Mouse (Mus musculus) heart, postnatal 36 days (tissue): ENCODE results near the gene Itgb4. TPM values are rescaled to one million over a fixed set of nuclear protein-coding genes. Genes with fewer than 3 reads are reported as not detected.
A peak's percentile ranks its signal among the peaks of the same experiment; 100 is the strongest.
"Not testable (repeated sequence)": the region's sequence is repeated elsewhere in the genome, so short reads cannot be mapped to it uniquely, and the experiment has no call there.

Experiments
- DNase-seq, 2 experiments: peaks; one replicate each; pipeline ENCODE4 v3.0.0; 2021 to 2022
- intact Hi-C: fragments of 180-260 bp; cut with DNase I; formaldehyde crosslinking; loops from one replicate; pipeline ENCODE4 v1.15.1; 2025
- total RNA-seq, 2 experiments: library from RNA; stranded (reverse); gene quantifications; 2 replicates each; pipeline ENCODE4 v1.2.3; 2021

Itgb4 gene
- total RNA-seq, 2 experiments from 2014 or later: 2.6 to 3.4 TPM

DNA sequence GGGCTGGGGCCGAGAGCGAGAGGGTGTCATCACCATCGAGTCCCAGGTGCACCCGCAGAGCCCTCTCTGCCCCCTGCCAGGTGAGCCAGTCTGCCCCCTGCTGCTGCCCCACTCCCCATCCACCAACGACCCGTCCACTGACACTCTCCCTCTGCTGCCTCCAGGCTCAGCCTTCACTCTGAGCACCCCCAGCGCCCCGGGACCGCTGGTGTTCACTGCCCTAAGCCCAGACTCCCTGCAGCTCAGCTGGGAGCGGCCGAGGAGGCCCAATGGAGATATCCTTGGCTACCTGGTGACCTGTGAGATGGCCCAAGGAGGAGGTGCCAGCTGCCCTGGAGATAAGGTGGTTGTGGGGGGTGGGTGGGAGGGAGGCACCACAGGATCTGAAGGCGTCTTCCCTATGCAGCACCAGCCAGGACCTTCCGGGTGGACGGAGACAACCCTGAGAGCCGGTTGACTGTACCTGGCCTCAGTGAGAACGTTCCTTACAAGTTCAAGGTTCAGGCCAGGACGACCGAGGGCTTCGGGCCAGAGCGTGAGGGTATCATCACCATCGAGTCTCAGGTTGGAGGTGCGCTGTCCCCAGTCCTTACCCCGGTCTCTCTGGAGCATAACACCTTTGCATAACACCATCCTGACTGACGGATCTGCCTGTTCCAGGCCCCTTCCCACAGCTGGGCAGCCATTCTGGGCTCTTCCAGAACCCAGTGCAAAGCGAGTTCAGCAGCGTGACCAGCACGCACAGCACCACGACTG, 32.8 kb downstream of the Itgb4 start:
- DNase-seq: no peak
- intact Hi-C loops: no loop called here

GRCm38 (mm10) chr11:116008411-116008810, 33.9 kb downstream of the Itgb4 start:
- DNase-seq: no peak
- intact Hi-C loops: no loop called here

- DNase-seq: no peak
- intact Hi-C loops: no loop called here
Observed at GRCm38 (mm10) chr11:116008832-116009375, 34.4 kb downstream of the Itgb4 start.

- intact Hi-C loops: no loop called here
- no peak for DNase-seq
Observed at GRCm38 (mm10) chr11:116009661-116010060, 35.2 kb downstream of the Itgb4 start.

- no peak for DNase-seq
Observed at GRCm38 (mm10) chr11:116010146-116010545, 35.6 kb downstream of the Itgb4 start.

GRCm38 (mm10) chr11:116010948-116011347, 36.4 kb downstream of the Itgb4 start:
- intact Hi-C loops: no loop called here
- no peak for DNase-seq

More at GRCm38 (mm10) chr11:116010146-116010545, 35.6 kb downstream of the Itgb4 start:
- intact Hi-C loops: no loop called here

GRCm38 (mm10) chr11:116011529-116012261, 37.2 kb downstream of the Itgb4 start:
- intact Hi-C loops: no loop called here
- no peak for DNase-seq

DNA sequence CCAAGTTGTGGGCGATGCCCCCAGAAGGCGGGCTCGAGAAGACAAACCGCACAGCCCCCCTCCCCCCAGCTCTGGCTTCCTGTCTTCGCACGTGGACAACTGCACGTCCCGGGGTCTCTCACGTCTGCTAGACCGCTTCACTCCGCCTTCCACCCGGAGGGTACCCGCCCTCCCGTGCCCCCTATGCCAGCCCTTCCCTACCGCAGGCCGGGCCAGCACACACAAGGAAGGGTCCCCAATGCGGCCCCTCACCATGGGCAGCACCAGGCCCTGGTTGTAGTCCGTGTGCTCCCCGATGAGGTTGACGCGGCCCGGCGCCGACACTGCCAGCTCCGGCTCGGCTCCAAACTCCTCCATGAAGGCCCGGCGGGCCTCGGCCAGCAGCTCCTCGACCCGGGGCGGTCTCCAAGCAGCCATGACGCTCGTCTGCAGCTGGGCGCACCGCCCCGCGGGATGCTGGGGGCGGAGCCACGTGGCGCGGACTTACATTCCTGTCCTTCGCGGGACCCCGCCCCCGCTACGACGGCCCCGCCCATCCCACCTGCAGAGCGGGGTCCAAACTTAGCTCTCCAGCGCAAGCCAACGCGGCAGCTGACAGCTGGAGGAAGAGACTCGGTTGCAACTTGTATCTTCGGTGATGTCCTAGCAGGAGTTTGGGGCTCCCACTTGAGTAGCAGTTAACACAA, 37.9 kb downstream of the Itgb4 start, which contains the start of gene Galk1:
Galk1 (minus strand) TSS at position 458 of the 686 bp plus-strand sequence.
- intact Hi-C loops: no loop called here
- peak; percentile 86 to 87 for DNase-seq

DNA sequence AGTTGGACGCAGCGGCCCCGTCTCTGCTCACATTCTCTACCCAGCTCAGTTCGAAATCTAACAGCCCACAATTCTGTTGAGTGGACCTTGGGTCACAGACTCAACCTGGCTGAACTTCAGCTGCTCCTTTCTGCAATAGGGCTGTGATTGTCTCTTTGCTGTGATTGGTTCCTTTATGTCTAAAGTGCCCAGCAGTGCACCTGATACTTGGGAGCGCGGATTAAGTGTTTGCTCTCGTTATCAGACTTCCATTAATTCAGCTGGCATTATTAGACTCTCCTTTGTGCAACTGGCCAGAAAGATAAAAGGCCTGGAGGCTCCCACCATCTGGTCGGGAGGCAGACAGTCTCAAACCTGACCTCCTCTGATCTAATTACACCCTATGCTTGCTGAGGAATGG, 40.3 kb downstream of the Itgb4 start:
- intact Hi-C loops: no loop called here
- no peak for DNase-seq

DNA sequence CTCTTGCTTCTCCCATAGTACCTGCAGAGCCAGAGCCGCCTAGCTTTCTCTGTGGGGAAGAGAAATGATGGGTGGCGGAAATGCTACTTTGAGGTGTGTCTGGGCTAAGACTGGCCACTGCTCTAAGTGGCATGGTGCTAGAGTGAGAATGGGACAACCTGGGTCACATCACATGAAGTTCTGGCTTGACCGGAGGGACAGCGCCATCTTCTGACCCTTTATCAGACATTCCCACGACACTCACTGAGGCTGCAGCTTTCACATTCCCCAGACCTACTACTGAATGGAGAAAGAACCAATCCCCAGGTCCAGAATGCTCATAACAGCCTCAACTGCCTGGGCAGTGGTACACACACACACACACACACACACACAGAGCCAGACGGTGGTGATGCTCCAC, 43.6 kb downstream of the Itgb4 start:
- intact Hi-C loops: no loop called here
- DNase-seq: peak in 1 of 2 experiments; percentile 42

GRCm38 (mm10) chr11:116018867-116019266, 44.4 kb downstream of the Itgb4 start:
- DNase-seq, intact Hi-C loops: not testable (repeated sequence)

DNA sequence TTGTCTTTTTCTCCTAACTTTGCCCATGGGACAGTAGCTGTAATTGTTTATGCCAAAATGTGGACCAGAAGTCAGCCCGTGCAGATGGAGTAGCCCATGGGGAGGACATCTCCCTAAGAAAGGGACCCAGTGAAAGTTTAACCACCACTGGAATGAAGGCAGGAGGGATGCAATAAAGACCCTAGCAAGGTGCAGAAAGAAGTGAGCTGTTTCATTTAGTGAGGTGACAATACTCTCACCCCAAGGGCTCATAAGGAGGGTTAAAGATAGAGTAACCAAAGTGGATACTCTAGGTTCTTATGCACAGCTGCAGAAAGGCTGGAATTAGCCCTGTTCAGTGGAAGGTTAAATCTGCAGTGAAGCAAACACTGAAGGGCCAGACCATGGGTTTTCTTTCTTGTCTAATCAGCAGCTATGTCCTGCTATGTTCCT, 44.9 kb downstream of the Itgb4 start:
- no peak for DNase-seq
- intact Hi-C loops: no loop called here

GRCm38 (mm10) chr11:116019976-116020411, 45.5 kb downstream of the Itgb4 start:
- no peak for DNase-seq
- intact Hi-C loops: no loop called here

DNA sequence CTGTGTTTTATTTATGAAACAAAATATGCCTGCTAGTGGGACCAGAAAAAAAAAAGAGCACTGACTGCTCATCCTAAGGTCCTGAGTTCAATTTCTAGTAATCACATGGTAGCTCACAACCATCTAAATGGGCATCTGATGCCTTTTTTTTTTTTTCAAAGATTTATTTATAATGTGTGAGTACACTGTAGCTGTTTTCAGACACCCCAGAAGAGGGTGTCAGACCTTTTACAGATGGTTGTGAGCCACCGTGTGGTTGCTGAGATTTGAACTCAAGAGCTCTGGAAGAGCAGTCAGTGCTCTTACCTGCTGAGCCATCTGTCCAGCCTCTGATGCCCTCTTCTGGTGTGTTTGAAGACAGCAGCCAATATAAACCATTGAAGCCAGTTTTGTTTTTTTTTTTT, 46.0 kb downstream of the Itgb4 start:
- intact Hi-C loops: no loop called here
- DNase-seq: no peak

- intact Hi-C loops: no loop called here
- no peak for DNase-seq
Observed at GRCm38 (mm10) chr11:116021328-116022220, 47.1 kb downstream of the Itgb4 start.

DNA sequence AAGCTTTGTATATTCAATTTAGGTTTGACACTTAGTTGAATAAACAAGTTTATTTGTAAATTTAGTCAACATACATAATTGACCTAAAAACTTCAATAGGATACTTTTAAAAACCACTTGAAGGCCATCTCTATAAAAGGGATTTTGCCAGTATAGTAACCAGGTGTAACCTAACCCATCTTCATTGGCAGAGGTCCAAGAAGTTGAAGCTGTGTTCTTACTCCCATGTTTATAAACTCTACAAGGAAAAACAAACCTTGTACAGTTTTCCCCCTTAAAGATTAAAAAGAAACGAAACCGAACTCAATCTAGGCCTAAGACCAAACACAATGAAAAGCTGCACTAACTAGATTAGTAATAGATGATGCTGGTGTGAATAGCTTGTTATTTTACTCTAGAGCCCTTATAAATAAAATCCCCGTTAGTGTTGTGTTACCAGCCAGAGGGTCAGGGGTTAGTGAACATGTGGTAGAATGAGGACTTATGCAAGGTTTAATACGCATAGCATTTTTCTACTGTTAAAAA, 47.8 kb downstream of the Itgb4 start:
- no peak for DNase-seq
- intact Hi-C loops: no loop called here

DNA sequence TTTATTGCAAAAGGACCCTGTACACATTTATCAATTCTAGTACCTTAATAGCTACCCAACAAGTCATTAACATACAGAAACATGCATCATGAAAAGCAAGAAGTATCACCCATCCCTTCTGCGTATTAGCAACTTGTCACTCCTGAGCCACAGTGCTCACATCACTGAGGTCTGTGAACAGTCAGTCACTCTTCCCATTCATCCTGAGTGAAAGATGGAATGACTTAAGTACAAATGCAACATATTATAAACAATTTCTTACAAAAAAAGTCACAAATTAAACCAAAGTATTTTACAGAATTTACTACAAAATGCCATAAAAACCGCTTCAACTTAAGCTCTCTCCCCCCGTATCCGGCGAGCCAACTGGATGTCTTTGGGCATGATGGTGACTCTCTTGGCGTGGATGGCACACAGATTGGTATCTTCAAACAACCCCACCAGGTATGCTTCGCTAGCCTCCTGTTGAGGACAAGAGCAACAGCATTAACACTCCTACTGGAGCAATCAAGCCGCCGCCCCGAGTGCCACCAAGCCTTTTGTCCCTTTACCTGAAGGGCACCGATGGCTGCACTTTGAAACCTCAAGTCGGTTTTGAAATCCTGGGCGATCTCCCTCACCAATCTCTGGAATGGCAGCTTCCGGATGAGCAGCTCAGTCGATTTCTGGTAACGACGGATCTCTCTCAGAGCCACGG, 48.7 kb downstream of the Itgb4 start:
- DNase-seq, intact Hi-C loops: not testable (repeated sequence)

GRCm38 (mm10) chr11:116023771-116024355, 49.4 kb downstream of the Itgb4 start:
- intact Hi-C loops: no loop called here
- DNase-seq: peak; percentile 77 to 89
